Mouse (Mus musculus) liver, embryonic 12.5 days (tissue): ENCODE data around the gene Letmd1. TPM values are rescaled to one million over a fixed set of nuclear protein-coding genes. Genes with fewer than 3 reads are reported as not detected.
A peak's percentile ranks its signal among the peaks of the same experiment; 100 is the strongest.

Source experiments
- ATAC-seq: fragments of 200-750 bp; cut with Nextera tagmentation; 2 replicates; pipeline ENCODE4 v1.8.0; 2017; ENCODE audit warnings: moderate number of reproducible peaks, mild to moderate bottlenecking, moderate library complexity
- H3K27ac ChIP-seq: fragments of 300-500 bp; sonication (generic); 2 replicates; pipeline ENCODE4 v1.5.1; 2016; ENCODE audit warnings: mild to moderate bottlenecking
- H3K27me3 ChIP-seq: fragments of 300-500 bp; sonication (generic); replicated peaks from 2 replicates; pipeline ENCODE4 v1.6.1; 2016; ENCODE audit warnings: mild to moderate bottlenecking, moderate library complexity
- H3K36me3 ChIP-seq: fragments of 300-500 bp; sonication (generic); 2 replicates; pipeline ENCODE4 v1.6.1; 2016; ENCODE audit warnings: mild to moderate bottlenecking, moderate library complexity
- H3K4me1 ChIP-seq: fragments of 300-500 bp; sonication (generic); 2 replicates; pipeline ENCODE4 v1.6.1; 2016
- H3K4me2 ChIP-seq: fragments of 300-500 bp; sonication (generic); 2 replicates; pipeline ENCODE4 v1.6.1; 2016; ENCODE audit warnings: mild to moderate bottlenecking, moderate library complexity
- H3K4me3 ChIP-seq: fragments of 300-500 bp; sonication (generic); 2 replicates; pipeline ENCODE4 v1.5.1; 2016; ENCODE audit warnings: mild to moderate bottlenecking, moderate library complexity
- H3K9ac ChIP-seq: fragments of 300-500 bp; sonication (generic); 2 replicates; pipeline ENCODE4 v1.6.1; 2016; ENCODE audit warnings: mild to moderate bottlenecking, moderate library complexity
- H3K9me3 ChIP-seq: fragments of 300-500 bp; sonication (generic); replicated peaks from 2 replicates; pipeline ENCODE4 v1.6.1; 2016; ENCODE audit warnings: mild to moderate bottlenecking, moderate library complexity
- WGBS: fragments of 180-500 bp; shearing (Covaris S2); methylation state at CpG from one replicate; pipeline ENCODE4 v1.1.7; 2016; ENCODE audit not compliant: insufficient replicate concordance; 5-methylcytosine and 5-hydroxymethylcytosine counted together
- polyA plus RNA-seq: library from polyadenylated mRNA; unstranded; fragments of >200 nt; fragmentation: Nextera tagmentation; extraction: Ambion mirVana; gene quantifications from 2 replicates; pipeline ENCODE4 v1.2.1, GENCODE M21; 2016

The Letmd1 gene
- polyA plus RNA-seq, 1 experiment from 2014 or later, result 18.5 TPM

GRCm38 (mm10) chr15:100428296-100428905 lies 40.4 kb upstream of the Letmd1 start:
- Histone ChIP-seq H3K4me2 (no peak overlapping the region), H3K4me3 (no peak overlapping the region), H3K36me3 (no peaks in the 10 kb centered on the region), H3K9me3 (no peaks in the 10 kb centered on the region), H3K27ac (no peak overlapping the region), H3K9ac (no peak overlapping the region), H3K27me3 (peaks cover 42% of the 10 kb centered on the region), H3K4me1 (peaks cover 23% of the 10 kb centered on the region)
- WGBS, result 70% methylated on average over 13 of the region's 13 CpGs
- no peak for ATAC-seq

GRCm38 (mm10) chr15:100429959-100430565 lies 38.8 kb upstream of the Letmd1 start:
- Histone ChIP-seq H3K9ac (no peak overlapping the region), H3K4me2 (no peak overlapping the region), H3K27me3 (peaks cover 28% of the 10 kb centered on the region), H3K9me3 (no peaks in the 10 kb centered on the region), H3K27ac (no peak overlapping the region), H3K36me3 (no peaks in the 10 kb centered on the region), H3K4me3 (no peak overlapping the region), H3K4me1 (peaks cover 18% of the 10 kb centered on the region)
- no peak for ATAC-seq
- WGBS, result 62% methylated on average over 11 of the region's 11 CpGs

- Histone ChIP-seq H3K4me1 (peaks cover 18% of the 10 kb centered on the region), H3K36me3 (no peaks in the 10 kb centered on the region), H3K4me3 (no peak overlapping the region), H3K27me3 (peaks cover 4% of the 10 kb centered on the region; the same call in 1 of the 2 replicates), H3K9me3 (no peaks in the 10 kb centered on the region), H3K4me2 (peak overlapping the region; percentile 12; the same call in 1 of the 2 replicates), H3K27ac (peak overlapping the region; percentile 54), H3K9ac (0 out of 2 replicates have a peak overlapping the region, but pooled peaks have one; percentile 0)
- ATAC-seq, result peak; percentile 87
- 34% methylated on average over 4 of the region's 4 CpGs for WGBS
These were observed 35.6 kb upstream of the Letmd1 start for GRCm38 (mm10) chr15:100433234-100433633.

GRCm38 (mm10) chr15:100436112-100436511 lies 32.7 kb upstream of the Letmd1 start:
- 65% methylated on average over 4 of the region's 4 CpGs for WGBS
- Histone ChIP-seq H3K4me2 (no peak overlapping the region), H3K9me3 (no peaks in the 10 kb centered on the region), H3K9ac (no peak overlapping the region), H3K27ac (no peak overlapping the region), H3K36me3 (no peaks in the 10 kb centered on the region), H3K27me3 (peaks cover 2% of the 10 kb centered on the region; the same call in 1 of the 2 replicates), H3K4me3 (no peak overlapping the region), H3K4me1 (peaks cover 34% of the 10 kb centered on the region)
- ATAC-seq, result no peak

- Histone ChIP-seq H3K27ac (no peak overlapping the region), H3K4me2 (no peak overlapping the region), H3K9ac (no peak overlapping the region), H3K4me1 (peaks cover 34% of the 10 kb centered on the region), H3K4me3 (no peak overlapping the region), H3K9me3 (no peaks in the 10 kb centered on the region), H3K36me3 (no peaks in the 10 kb centered on the region), H3K27me3 (no peaks in the 10 kb centered on the region; the same call in 1 of the 2 replicates)
- no peak for ATAC-seq
- 65% methylated on average over 10 of the region's 10 CpGs for WGBS
These were observed 32.3 kb upstream of the Letmd1 start for GRCm38 (mm10) chr15:100436518-100436917.

- peak; percentile 92 for ATAC-seq
- no peaks in the 10 kb centered on the region for H3K27me3 ChIP-seq
- no peaks in the 10 kb centered on the region for H3K36me3 ChIP-seq
- H3K4me3 ChIP-seq, result peak overlapping the region; percentile 65
- H3K9ac ChIP-seq, result peak overlapping the region; percentile 74
- H3K9me3 ChIP-seq, result no peaks in the 10 kb centered on the region
- peaks cover 34% of the 10 kb centered on the region for H3K4me1 ChIP-seq
- H3K4me2 ChIP-seq, result peak overlapping the region; percentile 79
- H3K27ac ChIP-seq, result peak overlapping the region; percentile 87
- under 1% methylated on average over 28 of the region's 31 CpGs for WGBS
These were observed 25.5 kb upstream of the Letmd1 start for GRCm38 (mm10) chr15:100443126-100443922.

- WGBS, result 15% methylated on average over 2 of the region's 2 CpGs
- ATAC-seq, result no peak
- Histone ChIP-seq H3K4me1 (peaks cover 18% of the 10 kb centered on the region), H3K27ac (no peak overlapping the region), H3K4me3 (no peak overlapping the region), H3K36me3 (no peaks in the 10 kb centered on the region), H3K9ac (no peak overlapping the region), H3K27me3 (peaks cover 4% of the 10 kb centered on the region; the same call in 1 of the 2 replicates), H3K9me3 (no peaks in the 10 kb centered on the region), H3K4me2 (no peak overlapping the region)
These were observed 21.9 kb upstream of the Letmd1 start for GRCm38 (mm10) chr15:100446887-100447286.

- ATAC-seq, result no peak
- Histone ChIP-seq H3K4me3 (no peak overlapping the region), H3K9me3 (no peaks in the 10 kb centered on the region), H3K4me2 (no peak overlapping the region), H3K27ac (no peak overlapping the region), H3K36me3 (no peaks in the 10 kb centered on the region), H3K9ac (no peak overlapping the region), H3K27me3 (peaks cover 9% of the 10 kb centered on the region; the same call in 1 of the 2 replicates), H3K4me1 (peaks cover 9% of the 10 kb centered on the region)
- WGBS, result 80% methylated on average over 4 of the region's 4 CpGs
These were observed 20.3 kb upstream of the Letmd1 start for GRCm38 (mm10) chr15:100448572-100448971.

- no peak overlapping the region for H3K4me2 ChIP-seq
- H3K9ac ChIP-seq, result no peak overlapping the region
- WGBS, result 86% methylated on average over 3 of the region's 3 CpGs
- H3K36me3 ChIP-seq, result no peaks in the 10 kb centered on the region
- no peak for ATAC-seq
- H3K27me3 ChIP-seq, result peaks cover 9% of the 10 kb centered on the region; the same call in 1 of the 2 replicates
- no peak overlapping the region for H3K4me3 ChIP-seq
- 0 out of 2 replicates have a peak, but pooled peaks cover under 1% of the 10 kb centered on the region for H3K4me1 ChIP-seq
- no peak overlapping the region for H3K27ac ChIP-seq
- H3K9me3 ChIP-seq, result no peaks in the 10 kb centered on the region
These were observed 19.3 kb upstream of the Letmd1 start for GRCm38 (mm10) chr15:100449495-100449894.

GRCm38 (mm10) chr15:100451245-100451644 lies 17.6 kb upstream of the Letmd1 start:
- Histone ChIP-seq H3K36me3 (no peaks in the 10 kb centered on the region), H3K4me1 (no peaks in the 10 kb centered on the region), H3K27ac (no peak overlapping the region), H3K4me3 (no peak overlapping the region), H3K27me3 (peaks cover 9% of the 10 kb centered on the region; the same call in 1 of the 2 replicates), H3K9ac (no peak overlapping the region), H3K4me2 (no peak overlapping the region), H3K9me3 (no peaks in the 10 kb centered on the region)
- ATAC-seq, result no peak
- 71% methylated on average over 16 of the region's 16 CpGs for WGBS

GRCm38 (mm10) chr15:100452486-100452885 lies 16.3 kb upstream of the Letmd1 start:
- Histone ChIP-seq H3K9me3 (no peaks in the 10 kb centered on the region), H3K27me3 (peaks cover 9% of the 10 kb centered on the region; the same call in 1 of the 2 replicates), H3K9ac (no peak overlapping the region), H3K4me3 (no peak overlapping the region), H3K4me2 (no peak overlapping the region), H3K27ac (no peak overlapping the region), H3K36me3 (no peaks in the 10 kb centered on the region), H3K4me1 (peaks cover 5% of the 10 kb centered on the region)
- 63% methylated on average over 11 of the region's 11 CpGs for WGBS
- no peak for ATAC-seq
